Mouse (Mus musculus) C2C12 (cell line): ENCODE data around the gene Atxn7l1.
"Not testable (repeated sequence)": the region's sequence is repeated elsewhere in the genome, so short reads cannot be mapped to it uniquely, and the experiment has no call there.

Source experiments
- CEBPB ChIP-seq: IDR thresholded peaks from one replicate; pipeline ENCODE4 v1.6.1; 2011; ENCODE audit warnings: low read depth, mild to moderate bottlenecking, control low read depth, moderate library complexity
- CTCF ChIP-seq: IDR thresholded peaks from one replicate; pipeline ENCODE4 v1.5.1; 2011; ENCODE audit not compliant: control insufficient read depth, insufficient read depth, insufficient read length
- MAX ChIP-seq: IDR thresholded peaks from one replicate; pipeline ENCODE4 v1.6.1; 2011; ENCODE audit warnings: mild to moderate bottlenecking, control low read depth
- MYOG ChIP-seq: IDR thresholded peaks from one replicate; pipeline ENCODE4 v1.6.1; 2011; ENCODE audit not compliant: control insufficient read depth, insufficient read length; ENCODE audit errors: extremely low read depth
- USF1 ChIP-seq: IDR thresholded peaks from one replicate; pipeline ENCODE4 v1.6.1; 2011; ENCODE audit warnings: low read depth, mild to moderate bottlenecking, control low read depth, moderate library complexity

DNA sequence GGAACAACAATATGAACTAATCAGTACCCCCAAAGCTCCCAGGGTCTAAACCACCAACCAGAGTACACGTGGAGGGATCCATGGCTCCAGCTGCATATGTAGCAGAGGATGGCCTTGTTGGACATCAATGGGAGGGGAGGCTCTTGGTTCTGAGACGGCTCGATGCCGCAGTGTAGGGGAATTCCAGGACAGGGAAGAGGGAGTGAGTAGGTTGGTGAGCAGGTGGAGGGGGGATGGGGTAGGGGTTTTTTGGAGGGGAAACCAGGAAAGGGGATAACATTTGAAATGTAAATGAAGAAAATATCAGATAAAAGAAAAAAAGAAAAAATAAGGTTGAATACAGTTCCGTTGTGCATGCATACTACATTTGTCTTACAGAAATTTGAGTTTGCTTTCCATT lies 16.5 kb downstream of the Atxn7l1 start:
- not testable (repeated sequence) for TF ChIP-seq CTCF, MAX, MYOG, CEBPB, USF1
